Mouse (Mus musculus) forebrain, embryonic 10.5 days (tissue): ENCODE results near the gene Kdm7a. TPM values are rescaled to one million over a fixed set of nuclear protein-coding genes. Genes with fewer than 3 reads are reported as not detected.

Source experiments
- DNase-seq: peaks from one replicate; pipeline ENCODE4 v3.0.0-alpha.2; 2017; ENCODE audit warnings: low spot score; ENCODE audit errors: extremely low spot score
- H3K27ac ChIP-seq: fragments of 300-500 bp; sonication (generic); 2 replicates; pipeline ENCODE4 v1.5.1; 2016; ENCODE audit warnings: mild to moderate bottlenecking
- H3K27me3 ChIP-seq: fragments of 300-500 bp; sonication (generic); 2 replicates; pipeline ENCODE4 v1.6.1; 2016; ENCODE audit warnings: mild to moderate bottlenecking; ENCODE audit not compliant: poor library complexity, severe bottlenecking
- H3K36me3 ChIP-seq: fragments of 300-500 bp; sonication (generic); replicated peaks from 2 replicates; pipeline ENCODE4 v1.6.1; 2016; ENCODE audit warnings: mild to moderate bottlenecking, moderate library complexity
- H3K4me1 ChIP-seq: fragments of 300-500 bp; sonication (generic); 2 replicates; pipeline ENCODE4 v1.6.1; 2016
- H3K4me3 ChIP-seq: fragments of 300-500 bp; sonication (generic); 2 replicates; pipeline ENCODE4 v1.5.1; 2016; ENCODE audit warnings: mild to moderate bottlenecking, moderate library complexity
- H3K9me3 ChIP-seq: fragments of 300-500 bp; sonication (generic); 2 replicates; pipeline ENCODE4 v1.6.1; 2016; ENCODE audit warnings: mild to moderate bottlenecking, moderate library complexity
- WGBS: fragments of 180-500 bp; shearing (Covaris S2); methylation state at CpG from one replicate; pipeline ENCODE4 v1.1.7; 2016; 5-methylcytosine and 5-hydroxymethylcytosine counted together
- polyA plus RNA-seq: library from polyadenylated mRNA; unstranded; fragments of >200 nt; fragmentation: Nextera tagmentation; extraction: Ambion mirVana; gene quantifications from 2 replicates; pipeline ENCODE4 v1.2.1, GENCODE M21; 2016

Gene Kdm7a
- polyA plus RNA-seq, 1 experiment from 2014 or later, result 9.7 TPM

DNA sequence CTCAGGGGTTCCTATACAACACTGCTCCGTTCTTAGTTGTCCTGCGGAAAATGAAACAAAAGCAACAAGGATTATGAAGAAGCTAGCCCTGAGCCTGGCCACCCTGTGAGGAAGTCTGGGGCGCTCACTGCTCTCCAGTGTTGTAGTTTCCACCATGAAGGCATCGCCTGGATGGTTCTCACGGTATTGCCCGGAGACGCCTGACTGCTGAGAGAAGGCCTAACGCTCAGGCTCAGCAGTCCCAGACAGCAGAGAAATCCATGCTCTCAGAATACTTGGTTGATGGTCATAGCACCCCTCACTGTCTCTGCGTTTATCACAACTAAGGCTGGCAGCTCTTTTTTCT is 20.0 kb upstream of the Kdm7a start:
- Histone ChIP-seq H3K36me3 (no peaks in the 10 kb centered on the region), H3K27me3 (0 out of 2 replicates have a peak, but pooled peaks cover 7% of the 10 kb centered on the region), H3K9me3 (no peaks in the 10 kb centered on the region), H3K4me1 (peaks cover 15% of the 10 kb centered on the region), H3K27ac (peak overlapping the region; percentile 83), H3K4me3 (peak overlapping the region; percentile 24; the same call in 1 of the 2 replicates)
- WGBS, result 37% methylated on average over 9 of the region's 9 CpGs
- peak; percentile 29 for DNase-seq

- WGBS, result 13% methylated on average over 7 of the region's 7 CpGs
- no peaks in the 10 kb centered on the region for H3K36me3 ChIP-seq
- peak overlapping the region; percentile 24; the same call in 1 of the 2 replicates for H3K4me3 ChIP-seq
- peaks cover 15% of the 10 kb centered on the region for H3K4me1 ChIP-seq
- H3K9me3 ChIP-seq, result no peaks in the 10 kb centered on the region
- DNase-seq, result peak; percentile 55
- 0 out of 2 replicates have a peak, but pooled peaks cover 7% of the 10 kb centered on the region for H3K27me3 ChIP-seq
- peak overlapping the region; percentile 83 for H3K27ac ChIP-seq
Measured at GRCm38 (mm10) chr6:39225876-39226609, 19.5 kb upstream of the Kdm7a start.

- 0 out of 2 replicates have a peak, but pooled peaks cover 7% of the 10 kb centered on the region for H3K27me3 ChIP-seq
- no peak overlapping the region for H3K27ac ChIP-seq
- WGBS, result 89% methylated on average over 5 of the region's 5 CpGs
- no peak overlapping the region for H3K4me3 ChIP-seq
- H3K9me3 ChIP-seq, result no peaks in the 10 kb centered on the region
- H3K4me1 ChIP-seq, result peaks cover 15% of the 10 kb centered on the region
- no peak for DNase-seq
- H3K36me3 ChIP-seq, result no peaks in the 10 kb centered on the region
Measured at GRCm38 (mm10) chr6:39223328-39223885, 16.8 kb upstream of the Kdm7a start.

DNA sequence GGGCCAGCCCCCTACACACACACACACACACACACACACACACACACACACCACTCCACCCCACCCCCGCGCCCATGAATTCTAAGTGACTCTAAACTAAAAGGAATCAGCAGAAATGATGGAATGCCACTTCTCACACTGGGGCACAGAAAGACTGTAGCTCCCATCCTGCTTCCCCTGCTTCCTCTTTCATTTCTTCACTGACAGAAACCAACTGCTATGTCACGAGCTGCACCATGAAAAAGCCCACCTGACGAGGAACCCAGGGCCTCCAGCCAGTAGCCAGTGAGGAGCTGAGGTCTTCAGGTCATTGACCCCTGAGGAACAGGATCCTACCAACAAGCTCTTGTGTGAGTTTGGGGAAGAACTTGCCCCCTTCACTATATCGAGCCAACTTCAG is 15.9 kb upstream of the Kdm7a start:
- no peak overlapping the region for H3K27ac ChIP-seq
- no peaks in the 10 kb centered on the region for H3K36me3 ChIP-seq
- 0 out of 2 replicates have a peak, but pooled peaks cover 7% of the 10 kb centered on the region for H3K27me3 ChIP-seq
- no peak overlapping the region for H3K4me3 ChIP-seq
- no peak for DNase-seq
- H3K4me1 ChIP-seq, result peaks cover 15% of the 10 kb centered on the region
- WGBS, result 77% methylated on average over 5 of the region's 5 CpGs
- H3K9me3 ChIP-seq, result no peaks in the 10 kb centered on the region

DNA sequence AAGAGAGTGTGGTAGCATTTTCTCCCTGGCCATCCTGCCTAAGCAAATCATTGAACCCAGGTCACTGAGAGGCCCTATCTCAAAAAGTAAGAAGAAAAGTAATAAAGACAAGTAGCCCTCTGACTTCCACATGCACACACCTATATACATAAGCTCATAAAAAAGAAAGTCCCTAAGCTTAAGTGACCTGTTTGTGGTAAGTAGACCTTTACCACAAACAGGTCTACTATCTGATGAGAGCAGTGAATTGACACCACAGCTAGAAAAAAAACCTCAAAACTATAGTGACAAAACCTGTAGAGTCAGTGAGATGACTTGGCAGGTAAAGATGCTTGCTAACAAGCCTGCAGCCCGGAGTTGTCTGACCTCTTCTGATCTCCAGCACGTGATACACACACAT is 11.4 kb upstream of the Kdm7a start:
- DNase-seq, result no peak

GRCm38 (mm10) chr6:39217138-39217537 is 10.5 kb upstream of the Kdm7a start:
- WGBS, result 97% methylated on average over 3 of the region's 3 CpGs
- Histone ChIP-seq H3K27ac (no peak overlapping the region), H3K9me3 (no peaks in the 10 kb centered on the region), H3K36me3 (no peaks in the 10 kb centered on the region), H3K4me3 (no peak overlapping the region), H3K4me1 (no peaks in the 10 kb centered on the region), H3K27me3 (no peaks in the 10 kb centered on the region)
- no peak for DNase-seq

More for the DNA sequence above, 11.4 kb upstream of the Kdm7a start:
- Histone ChIP-seq H3K4me3 (no peak overlapping the region), H3K9me3 (no peaks in the 10 kb centered on the region), H3K36me3 (no peaks in the 10 kb centered on the region), H3K27ac (no peak overlapping the region), H3K27me3 (no peaks in the 10 kb centered on the region), H3K4me1 (0 out of 2 replicates have a peak, but pooled peaks cover 3% of the 10 kb centered on the region)
- 86% methylated on average over 2 of the region's 2 CpGs for WGBS

DNA sequence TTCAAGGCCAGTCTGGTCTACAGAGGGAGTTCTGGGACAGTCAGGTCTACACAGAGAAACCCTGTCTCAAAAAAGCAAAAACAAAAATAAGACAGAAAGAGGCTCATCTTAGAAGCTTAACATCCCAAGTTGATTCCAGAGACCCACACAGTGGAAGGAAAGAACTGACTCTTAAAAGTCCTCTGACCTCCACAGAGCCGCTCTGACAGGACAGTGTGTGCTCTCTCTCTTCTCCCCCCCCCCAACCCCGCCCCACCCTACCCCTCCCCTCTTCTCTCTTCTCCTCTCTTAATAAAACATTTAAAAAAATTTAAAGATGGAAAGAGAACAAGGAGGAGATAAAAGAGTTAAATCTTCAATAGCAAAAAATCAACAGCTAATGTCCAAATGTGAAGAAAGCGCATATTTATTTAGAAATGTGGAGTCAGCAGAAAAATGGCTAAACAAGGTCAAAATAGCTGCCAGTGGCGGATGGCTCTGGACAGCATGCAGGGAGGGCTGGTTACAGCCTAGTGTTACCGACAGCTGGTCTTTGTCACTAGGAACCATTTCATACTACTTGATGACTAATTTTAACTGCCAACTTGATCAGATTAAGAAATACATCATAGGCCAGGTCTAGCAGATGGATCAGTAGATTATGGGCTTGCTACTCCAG is 8.5 kb upstream of the Kdm7a start:
- 81% methylated on average over 5 of the region's 5 CpGs for WGBS
- no peaks in the 10 kb centered on the region for H3K27me3 ChIP-seq
- H3K36me3 ChIP-seq, result no peaks in the 10 kb centered on the region
- no peaks in the 10 kb centered on the region for H3K9me3 ChIP-seq
- no peak overlapping the region for H3K4me3 ChIP-seq
- H3K27ac ChIP-seq, result no peak overlapping the region
- H3K4me1 ChIP-seq, result no peaks in the 10 kb centered on the region
- DNase-seq, result no peak

DNA sequence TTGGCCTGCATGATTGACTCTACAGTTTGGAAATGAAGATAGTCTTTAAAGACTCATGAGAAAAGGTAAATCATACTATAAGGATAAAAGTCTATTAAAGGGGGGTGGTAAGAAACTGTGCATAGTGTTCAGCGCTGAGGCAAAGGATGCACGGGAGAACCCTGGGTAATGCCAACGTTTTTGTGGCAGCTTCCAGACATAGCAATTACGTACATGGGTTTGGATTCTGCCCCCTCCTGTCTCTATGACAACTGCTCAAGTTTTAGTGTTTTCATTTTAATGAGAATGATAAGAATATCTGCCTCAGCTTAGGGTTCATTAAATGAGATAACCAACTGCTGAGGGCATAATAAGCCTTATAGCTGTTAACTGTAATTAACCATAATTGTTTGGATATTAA is 3.1 kb upstream of the Kdm7a start:
- 87% methylated on average over 4 of the region's 4 CpGs for WGBS
- Histone ChIP-seq H3K27me3 (no peaks in the 10 kb centered on the region), H3K9me3 (no peaks in the 10 kb centered on the region), H3K4me3 (no peak overlapping the region), H3K4me1 (peaks cover 9% of the 10 kb centered on the region), H3K27ac (no peak overlapping the region), H3K36me3 (no peaks in the 10 kb centered on the region)
- no peak for DNase-seq

GRCm38 (mm10) chr6:39208181-39208580 is 1.6 kb upstream of the Kdm7a start:
- H3K27me3 ChIP-seq, result no peaks in the 10 kb centered on the region
- H3K9me3 ChIP-seq, result no peaks in the 10 kb centered on the region
- H3K4me3 ChIP-seq, result no peak overlapping the region
- no peak for DNase-seq
- peaks cover 19% of the 10 kb centered on the region for H3K4me1 ChIP-seq
- WGBS, result 76% methylated on average over 4 of the region's 4 CpGs
- no peak overlapping the region for H3K27ac ChIP-seq
- no peaks in the 10 kb centered on the region for H3K36me3 ChIP-seq

GRCm38 (mm10) chr6:39205650-39206580 is 674 bp downstream of the Kdm7a start:
- H3K4me1 ChIP-seq, result peaks cover 20% of the 10 kb centered on the region
- peaks cover under 1% of the 10 kb centered on the region; the same call in 1 of the 2 replicates for H3K36me3 ChIP-seq
- WGBS, result under 1% methylated on average over 121 of the region's 121 CpGs
- peak; percentile 75 for DNase-seq
- no peaks in the 10 kb centered on the region for H3K27me3 ChIP-seq
- peak overlapping the region; percentile 95 for H3K27ac ChIP-seq
- peak overlapping the region; percentile 74 for H3K4me3 ChIP-seq
- H3K9me3 ChIP-seq, result no peaks in the 10 kb centered on the region

GRCm38 (mm10) chr6:39205064-39205649 is 1.4 kb downstream of the Kdm7a start:
- Histone ChIP-seq H3K4me1 (peaks cover 20% of the 10 kb centered on the region), H3K27me3 (no peaks in the 10 kb centered on the region)

GRCm38 (mm10) chr6:39204444-39204843 is 2.1 kb downstream of the Kdm7a start:
- peaks cover 4% of the 10 kb centered on the region; the same call in 1 of the 2 replicates for H3K36me3 ChIP-seq
- no peaks in the 10 kb centered on the region for H3K27me3 ChIP-seq
- peak overlapping the region; percentile 95; the same call in 1 of the 2 replicates for H3K27ac ChIP-seq
- peaks cover 20% of the 10 kb centered on the region for H3K4me1 ChIP-seq
- WGBS, result 71% methylated on average over 4 of the region's 4 CpGs
- peak overlapping the region; percentile 74 for H3K4me3 ChIP-seq
- H3K9me3 ChIP-seq, result no peaks in the 10 kb centered on the region
- DNase-seq, result no peak

More at GRCm38 (mm10) chr6:39205064-39205649, 1.4 kb downstream of the Kdm7a start:
- WGBS, result under 1% methylated on average over 30 of the region's 30 CpGs
- DNase-seq, result peak; percentile 82
- Histone ChIP-seq H3K4me3 (peak overlapping the region; percentile 74), H3K27ac (peak overlapping the region; percentile 95), H3K36me3 (peaks cover 4% of the 10 kb centered on the region; the same call in 1 of the 2 replicates), H3K9me3 (no peaks in the 10 kb centered on the region)
